Mouse (Mus musculus) embryo, embryonic 9.5 days (tissue): ENCODE data around the gene 6430548M08Rik.

ENCODE experiments used
- DNase-seq: peaks from one replicate; pipeline ENCODE4 v3.0.0-alpha.2; 2017; ENCODE audit errors: extremely low spot score

The 6430548M08Rik gene

DNA sequence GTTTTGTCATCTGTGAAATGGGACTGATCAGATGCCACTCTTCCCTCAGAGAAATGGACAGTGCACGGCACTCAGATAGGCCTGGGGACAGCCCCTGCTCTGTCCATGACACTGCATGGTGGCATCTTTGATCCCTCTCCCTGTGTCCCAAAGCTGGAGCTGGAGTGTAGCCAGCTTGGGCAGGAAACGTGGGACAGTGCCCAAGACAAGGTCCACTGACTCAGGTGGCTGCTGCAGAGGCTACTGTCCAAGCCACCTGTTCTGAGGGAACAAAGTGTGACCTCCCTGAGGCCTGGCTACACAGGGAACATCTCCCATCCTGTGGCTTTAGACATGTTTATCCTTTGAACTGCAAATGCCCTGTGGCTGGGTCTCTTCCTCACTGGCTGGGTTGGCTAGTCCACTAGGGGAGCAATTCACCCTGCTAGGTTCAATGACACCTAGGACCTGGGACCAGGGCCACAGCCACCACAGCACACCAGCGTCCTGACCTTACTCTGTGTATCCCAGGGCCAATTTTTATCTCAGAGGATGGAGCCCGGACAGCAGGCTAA, 68.0 kb downstream of the 6430548M08Rik start:
- DNase-seq: no peak

DNA sequence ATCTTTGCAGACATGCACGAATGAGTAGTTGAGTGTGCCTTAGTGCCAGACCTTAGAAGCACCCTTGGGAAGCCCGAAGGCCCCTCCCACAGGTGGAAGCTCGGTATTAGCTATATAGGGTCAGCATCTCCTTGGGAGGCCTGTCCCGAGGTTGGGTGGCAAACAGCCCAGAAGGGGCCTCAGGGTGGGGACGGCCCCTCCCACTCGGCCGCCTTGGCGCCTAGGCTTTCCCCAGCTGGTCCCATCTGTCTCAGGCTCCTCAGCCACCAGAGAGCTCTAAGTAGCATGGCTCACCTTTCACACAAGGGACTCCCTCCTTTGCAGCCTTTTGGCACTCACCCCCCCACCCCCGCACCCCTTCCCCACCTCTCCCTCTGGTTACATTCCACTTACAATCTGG, 70.4 kb downstream of the 6430548M08Rik start:
- no peak for DNase-seq

DNA sequence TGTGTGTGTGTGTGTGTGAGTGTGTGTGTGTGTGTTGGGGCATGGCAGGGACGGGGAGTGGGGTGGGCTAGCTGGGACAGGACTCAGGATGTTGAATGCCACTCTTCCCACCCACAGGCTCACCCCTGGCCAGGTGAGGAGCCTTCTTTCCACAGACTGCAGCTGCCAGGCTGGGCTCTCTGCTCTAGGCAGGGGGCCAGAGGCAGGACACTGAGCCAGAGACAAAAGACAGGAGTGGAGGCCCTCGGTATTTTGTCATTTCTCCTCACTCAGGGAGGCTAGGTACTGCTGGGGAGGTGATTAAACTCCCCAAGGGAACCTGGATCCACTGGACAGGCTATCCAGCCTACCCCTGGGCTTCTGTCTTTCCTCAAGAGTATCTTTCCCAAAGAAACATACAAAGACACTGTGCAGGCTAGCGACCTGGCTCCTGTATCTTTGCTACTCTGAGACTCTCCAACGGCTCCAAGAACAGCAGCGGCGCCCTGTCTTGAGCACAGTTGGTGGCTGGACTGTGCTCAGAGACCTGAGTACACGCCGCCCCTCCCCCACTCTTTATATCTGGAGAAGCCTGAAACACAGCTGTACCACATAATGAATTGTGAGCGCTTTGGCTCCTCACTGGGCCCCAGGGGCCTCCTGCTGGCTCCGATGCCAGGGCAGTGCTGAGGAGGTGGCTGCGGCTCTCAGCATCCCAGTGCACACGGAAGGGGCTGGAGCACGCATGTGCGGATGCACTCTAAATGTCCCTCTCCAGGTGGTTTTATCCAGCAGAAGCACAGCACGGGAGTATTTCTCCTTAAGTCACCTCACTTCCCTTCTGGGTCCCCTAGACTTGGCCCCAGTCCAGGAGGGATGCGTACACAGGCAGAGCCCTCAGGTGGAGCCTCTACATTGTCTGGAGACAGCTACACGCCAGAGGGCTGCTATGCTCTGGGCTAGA, 71.2 kb downstream of the 6430548M08Rik start:
- DNase-seq: peak; percentile 45

DNA sequence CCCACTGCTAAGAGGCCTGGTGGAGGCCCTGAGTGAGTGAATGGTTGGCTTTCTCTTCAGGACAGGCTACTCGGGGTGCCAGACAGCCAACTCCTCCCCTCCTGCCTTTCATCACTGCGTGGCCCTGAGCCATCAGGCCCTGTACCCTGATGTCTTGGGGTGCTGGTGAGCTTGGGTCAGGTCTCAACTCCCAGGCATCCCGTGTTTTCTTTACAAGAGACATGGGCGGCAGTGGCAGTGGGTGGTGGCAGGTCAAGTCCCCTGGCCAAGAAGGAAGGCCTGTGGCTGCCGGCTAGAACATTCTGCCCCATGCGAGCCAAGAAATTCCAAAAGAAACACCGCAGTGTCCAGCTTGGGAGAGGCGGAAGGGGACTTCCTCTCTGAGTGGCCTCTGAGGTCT, 72.5 kb downstream of the 6430548M08Rik start:
- DNase-seq: no peak

DNA sequence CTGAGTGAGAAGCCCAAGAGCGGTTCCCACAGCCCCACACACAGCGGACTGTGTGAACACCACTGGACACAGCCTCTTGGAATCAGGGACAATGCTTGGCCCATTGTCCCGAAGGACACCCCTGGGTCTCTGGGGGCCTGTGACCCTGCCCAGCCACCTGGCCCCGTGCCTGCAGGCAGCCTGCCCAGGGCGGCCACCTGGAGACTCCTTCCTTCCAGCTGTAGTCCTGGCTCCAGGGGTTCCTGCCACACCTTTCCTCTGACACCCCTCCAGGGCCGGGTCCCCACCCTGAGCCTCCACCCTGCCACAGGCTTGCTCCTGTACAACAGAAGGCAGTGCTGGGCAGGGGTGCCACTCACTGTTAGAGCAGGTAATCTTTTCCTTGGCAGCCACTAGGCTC, 74.6 kb downstream of the 6430548M08Rik start:
- no peak for DNase-seq

DNA sequence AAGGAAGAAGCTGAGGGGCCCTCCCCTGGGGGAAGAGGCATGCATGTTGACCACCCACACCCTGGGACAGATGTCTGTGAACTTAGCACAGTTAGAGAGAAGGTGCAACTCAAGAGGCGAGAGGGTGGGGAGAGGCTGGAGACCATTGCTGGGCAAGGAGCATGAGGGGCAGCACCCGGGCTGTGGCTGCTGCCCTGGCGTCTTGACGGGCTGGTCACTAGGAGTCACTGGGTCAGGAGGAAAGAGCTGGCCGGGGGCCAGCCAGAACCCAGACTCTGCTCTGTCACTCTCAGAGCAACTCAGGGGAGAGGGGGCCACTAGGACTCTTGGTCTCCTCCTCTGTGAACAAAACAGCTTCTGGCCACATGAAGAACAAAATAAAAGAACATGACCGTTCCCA, 75.5 kb downstream of the 6430548M08Rik start:
- no peak for DNase-seq

DNA sequence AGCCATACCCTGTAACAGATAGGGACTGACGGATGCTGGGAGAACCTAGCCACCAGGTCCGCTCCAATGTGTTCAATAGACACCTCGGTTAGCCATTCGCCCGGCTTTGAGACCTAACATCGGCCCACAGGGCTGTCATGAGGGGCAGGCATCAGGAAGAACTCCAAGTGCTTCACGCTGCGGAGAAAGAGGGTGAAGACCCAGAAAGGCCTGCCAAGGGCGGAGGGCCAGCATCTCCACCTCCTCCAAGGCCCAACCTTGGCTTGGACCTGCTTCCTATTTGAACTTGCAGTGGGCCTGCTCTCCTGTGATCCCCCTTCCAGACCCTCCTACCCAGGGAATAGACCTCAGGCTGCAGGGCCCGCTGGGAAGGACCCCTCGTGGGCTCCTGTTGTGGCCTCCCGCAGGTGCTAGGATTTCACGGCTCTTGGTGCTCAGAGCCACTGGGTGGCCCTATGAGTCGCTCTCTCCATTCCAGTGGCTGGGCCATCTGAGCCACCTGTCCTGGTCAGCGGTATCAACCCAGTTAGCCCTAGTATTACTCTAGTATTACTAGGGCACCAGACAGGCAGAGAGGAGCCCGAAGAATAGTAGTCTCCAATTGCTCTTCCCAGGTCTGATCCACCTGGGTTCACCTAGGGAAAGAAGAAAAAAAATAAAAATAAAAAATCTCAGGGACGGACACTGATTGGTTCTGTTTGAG, 76.3 kb downstream of the 6430548M08Rik start:
- DNase-seq: no peak

DNA sequence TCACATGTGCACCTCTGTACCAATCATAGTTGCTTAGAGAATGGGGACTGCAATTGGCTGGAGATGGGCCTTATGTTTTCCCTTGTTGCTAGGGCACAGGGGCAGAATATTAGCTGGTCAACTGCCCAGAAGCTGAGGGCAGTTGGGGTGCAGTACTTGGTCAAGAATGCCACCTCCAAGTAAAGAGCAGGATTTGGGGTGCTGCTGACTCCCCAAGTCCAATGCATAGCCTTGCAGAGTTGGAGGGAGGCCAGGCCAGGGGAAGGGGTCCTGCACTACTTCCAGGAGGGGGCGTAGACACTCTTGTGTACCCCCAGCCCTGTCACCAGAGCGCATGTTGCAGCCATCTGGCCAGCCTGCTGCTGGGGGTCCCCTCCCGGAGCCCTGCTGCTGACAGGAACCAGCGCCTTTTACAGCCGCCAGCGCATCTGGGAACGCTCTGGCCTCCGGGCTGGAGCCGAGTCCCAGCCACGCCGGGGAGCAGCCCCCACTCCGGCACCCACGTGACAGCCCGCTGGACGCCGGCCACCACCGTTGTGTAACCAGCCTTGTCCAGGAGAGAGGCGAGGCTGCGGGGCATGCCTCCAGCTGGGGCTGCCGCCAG, 77.0 kb downstream of the 6430548M08Rik start:
- DNase-seq: peak; percentile 39

DNA sequence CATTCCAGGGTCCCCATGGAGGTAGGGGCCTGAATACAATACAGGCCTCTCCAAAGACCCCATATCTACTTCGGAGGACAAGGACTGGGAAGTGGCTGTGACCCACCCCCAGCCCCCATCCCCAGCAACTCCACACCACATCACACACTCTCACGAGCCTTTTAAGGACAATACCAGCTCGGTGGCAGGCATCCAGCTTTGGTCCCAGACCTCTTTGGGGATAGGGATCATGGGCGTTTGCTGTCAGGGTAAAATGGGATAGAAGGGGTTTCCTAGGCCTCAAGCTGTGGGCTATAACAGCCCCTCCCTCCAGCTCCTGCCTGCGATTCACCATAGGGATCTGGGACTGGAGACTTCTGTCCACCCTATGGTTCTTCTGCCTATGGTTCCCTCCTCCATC, 77.7 kb downstream of the 6430548M08Rik start:
- DNase-seq: no peak

DNA sequence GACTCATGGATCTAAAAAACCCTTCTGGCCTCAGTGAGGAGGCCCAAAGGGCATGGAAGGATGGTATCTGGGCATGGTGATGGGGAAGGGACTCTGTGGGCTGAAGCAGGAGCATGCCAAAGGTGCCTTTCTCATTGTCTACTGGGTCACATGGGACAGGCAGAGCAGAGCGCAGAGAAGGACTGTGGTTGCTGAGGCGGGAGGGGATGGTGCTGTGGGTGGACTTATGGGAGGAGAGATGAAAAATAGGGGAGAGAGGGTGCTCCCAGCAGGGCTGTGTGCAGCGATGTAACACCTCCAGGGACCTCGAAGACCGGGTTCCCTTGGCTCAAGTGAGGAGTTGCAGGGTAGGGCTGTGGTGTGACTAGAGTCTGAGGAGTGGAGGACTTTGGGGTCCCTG, 78.2 kb downstream of the 6430548M08Rik start:
- DNase-seq: no peak

DNA sequence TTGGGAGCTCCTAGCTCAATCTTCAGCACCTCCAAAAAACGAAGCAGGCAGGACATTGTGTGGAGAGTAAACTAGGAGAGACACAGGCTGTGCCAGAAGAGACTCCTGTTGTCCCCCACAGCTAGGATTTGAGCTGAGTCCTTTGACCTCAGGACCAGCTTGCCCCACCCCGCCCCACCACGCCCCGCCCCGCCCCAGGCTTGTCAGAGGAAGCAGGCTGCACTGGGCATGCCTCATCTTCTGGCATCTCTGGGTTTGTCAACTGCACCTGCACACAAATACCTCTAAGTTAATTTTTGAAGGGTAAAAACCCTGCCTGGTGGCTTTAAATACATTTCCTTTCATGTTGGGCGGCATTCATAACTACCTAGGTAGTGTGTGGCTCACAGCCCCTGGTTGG, 87.4 kb downstream of the 6430548M08Rik start:
- DNase-seq: no peak

DNA sequence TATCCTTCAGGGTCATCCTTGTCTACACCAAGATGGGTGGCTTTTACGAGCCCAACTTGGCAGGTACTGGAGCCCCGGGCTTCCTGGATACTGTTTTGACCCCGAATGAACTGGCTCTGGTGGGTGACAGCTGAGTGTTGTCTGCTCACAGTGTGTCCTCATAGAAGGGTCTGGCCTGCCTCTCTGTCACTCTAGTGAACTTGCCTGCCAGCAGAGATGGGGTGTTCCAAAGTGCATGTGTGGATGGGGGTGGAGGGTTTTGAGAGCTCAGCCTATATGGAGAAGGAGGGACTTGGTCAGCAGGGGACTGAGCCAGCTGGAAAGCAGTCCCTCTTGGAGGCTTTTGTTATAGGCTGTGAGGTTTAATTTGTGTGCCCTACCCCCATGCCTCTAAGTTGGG, 88.6 kb downstream of the 6430548M08Rik start:
- no peak for DNase-seq

DNA sequence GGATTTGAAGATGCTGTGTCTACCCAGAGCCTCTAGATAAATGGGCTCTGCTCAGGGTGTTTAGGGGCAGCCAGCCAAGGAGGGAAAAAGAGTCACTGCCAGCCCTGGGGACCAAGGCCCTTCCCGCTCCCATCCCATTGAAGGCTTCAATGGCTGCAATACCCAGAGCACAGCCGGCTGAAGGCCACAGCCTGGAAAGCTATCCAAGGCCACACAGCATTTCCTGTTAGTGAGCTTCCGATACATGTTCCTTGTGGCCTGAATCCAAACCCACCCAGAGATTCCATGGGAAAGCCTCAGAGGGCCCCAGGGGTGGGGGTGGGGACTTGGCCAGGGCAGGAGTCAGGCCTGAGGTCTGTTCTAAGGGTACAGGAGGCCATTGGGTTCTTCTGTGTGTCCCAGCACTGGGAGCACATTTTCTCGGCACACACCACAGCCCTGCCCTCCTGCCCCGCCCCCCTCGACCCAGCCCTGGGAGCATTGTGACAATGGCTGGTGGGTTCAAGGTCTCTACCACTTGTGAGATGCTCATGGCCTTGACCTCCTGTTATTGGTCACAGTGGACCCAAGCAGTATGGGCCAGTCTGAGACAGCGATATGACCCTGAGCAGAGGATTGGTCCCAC, 90.9 kb downstream of the 6430548M08Rik start:
- no peak for DNase-seq

DNA sequence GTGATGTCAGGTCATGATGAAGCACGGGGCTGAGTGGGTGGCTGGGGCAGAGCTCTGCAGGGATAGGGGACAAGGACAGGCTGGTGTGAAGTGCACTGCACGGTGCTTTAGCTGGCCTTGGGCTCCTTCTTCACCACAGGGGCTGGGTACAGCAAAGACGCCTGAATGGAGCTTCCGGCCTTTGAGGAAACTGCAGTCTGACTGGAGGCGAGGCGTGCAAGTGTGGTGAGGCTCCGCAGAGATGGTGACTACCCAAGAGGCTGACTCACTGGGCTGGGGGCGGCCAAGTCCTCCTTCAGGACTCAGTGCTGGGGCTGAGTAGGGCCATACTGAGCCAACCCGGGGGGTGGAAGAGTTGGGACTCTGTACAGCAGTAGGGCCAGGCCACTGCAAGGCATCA, 92.0 kb downstream of the 6430548M08Rik start:
- DNase-seq: no peak

DNA sequence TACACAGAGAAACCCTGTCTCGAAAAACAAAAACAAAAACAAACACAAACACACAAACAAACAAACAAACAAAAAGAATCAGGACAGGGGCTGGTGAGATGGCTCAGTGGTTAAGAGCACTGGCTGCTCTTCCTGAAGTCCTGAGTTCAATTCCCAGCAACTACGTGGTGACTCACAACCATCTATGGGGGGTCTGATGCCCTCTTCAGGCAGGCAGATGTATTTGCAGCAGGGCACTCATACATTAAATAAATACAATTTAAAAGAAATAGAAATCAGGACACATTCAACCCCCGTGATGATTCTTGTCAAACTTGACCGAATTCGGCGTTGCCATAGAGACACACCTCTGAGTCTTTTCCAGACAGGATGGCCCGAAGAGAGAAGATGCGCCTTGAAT, 93.4 kb downstream of the 6430548M08Rik start:
- no peak for DNase-seq

DNA sequence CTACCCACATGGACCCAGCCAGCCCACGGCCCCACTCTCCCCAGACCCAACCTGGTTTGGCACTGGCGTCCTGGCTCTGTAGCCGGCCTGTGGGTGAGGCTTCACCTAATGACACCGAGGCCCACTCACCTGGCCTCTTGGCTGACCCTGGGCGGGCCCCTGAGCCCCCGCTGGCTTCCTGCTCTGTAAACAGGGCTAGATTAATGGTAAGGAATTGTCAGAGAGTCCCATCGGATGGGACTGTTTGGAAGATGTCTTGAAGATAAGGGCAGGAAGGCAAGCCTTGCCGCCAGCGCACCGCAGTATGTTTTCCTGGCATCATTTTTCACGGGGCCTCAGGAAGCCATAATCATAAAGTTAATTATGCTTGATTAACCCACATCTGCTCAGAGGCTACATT, 94.2 kb downstream of the 6430548M08Rik start:
- no peak for DNase-seq

DNA sequence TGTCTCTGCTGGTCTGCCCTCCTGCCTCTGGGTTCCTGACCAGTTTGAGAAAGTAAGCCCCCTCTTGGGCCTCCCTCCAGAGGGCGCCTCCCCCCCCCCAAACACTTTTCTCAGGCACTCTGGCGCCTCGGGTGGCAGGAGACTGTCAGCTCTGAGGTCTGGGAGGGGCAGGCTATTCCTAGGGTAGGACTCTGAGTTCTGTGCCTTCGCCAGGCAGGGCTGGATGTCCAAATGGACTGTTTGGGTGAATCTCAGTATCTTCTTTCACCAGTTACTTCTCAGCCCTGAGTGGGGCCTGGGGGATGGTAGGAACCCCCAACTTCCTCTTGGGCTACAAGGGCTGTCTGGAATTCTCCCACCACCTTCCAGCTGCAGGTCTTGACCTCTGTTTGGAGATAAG, 97.4 kb downstream of the 6430548M08Rik start:
- DNase-seq: peak; percentile 66

DNA sequence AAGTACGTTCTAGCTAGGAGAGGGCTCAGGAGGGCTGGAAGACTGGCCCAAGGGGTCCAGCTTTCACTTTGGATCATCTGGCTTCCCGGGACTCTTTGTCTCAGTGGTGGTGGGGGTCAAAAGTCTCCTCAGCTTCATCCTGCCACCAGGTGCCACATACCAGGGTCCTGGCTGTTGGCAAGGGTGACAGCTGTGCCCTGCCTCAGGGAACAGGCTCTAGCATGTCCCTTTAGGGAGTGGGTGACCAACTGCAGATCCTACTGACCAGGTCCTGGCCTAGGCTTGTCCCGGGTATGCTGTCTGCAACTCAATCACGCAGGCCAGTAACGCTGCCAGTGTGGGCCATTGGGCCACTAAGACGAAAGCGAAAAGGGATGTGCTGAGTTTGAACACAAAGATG, 98.6 kb downstream of the 6430548M08Rik start:
- DNase-seq: no peak

DNA sequence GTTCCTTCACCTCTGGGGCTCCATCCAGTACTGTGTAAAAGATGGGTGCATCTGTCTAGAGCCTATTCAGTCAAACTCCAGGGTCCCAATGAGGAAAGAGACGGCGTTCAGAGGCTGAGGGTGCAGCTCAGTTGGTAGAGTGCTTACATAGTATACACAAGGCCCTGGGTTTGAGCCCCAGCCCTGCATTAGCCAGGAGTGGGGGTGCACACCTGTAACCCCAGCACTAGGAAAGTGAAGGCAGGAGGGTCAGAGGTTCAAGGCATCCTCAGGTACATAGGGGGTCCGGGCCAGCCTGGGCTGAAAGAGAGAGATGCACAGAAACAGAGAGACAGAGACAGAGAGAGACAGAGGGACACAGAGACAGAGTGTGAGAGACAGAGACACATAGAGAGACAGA, 99.3 kb downstream of the 6430548M08Rik start:
- no peak for DNase-seq

DNA sequence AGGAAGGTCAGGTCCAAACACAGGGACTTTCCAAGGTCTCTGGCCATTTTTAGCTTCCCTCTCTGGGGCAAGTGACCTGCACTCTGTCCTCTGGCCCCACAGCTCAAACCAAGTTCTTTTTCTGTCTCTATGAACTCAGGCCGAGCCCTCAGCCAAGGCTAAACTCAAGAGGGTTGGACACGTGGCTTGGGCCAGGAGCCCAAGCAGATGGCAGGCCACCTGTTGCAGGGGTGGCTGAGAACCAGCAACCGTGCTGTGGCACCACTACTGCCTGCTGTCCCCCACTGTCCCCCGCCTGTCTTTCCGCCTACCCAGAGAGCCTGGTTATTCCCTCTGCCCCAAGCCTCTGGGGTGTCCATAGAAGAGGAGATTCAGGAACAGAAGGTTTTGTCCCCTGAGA, 100.0 kb downstream of the 6430548M08Rik start:
- no peak for DNase-seq
